Mouse (Mus musculus): ENCODE measurements at regions not wholly inside any gene's neighbourhood (a gene's known extent, or its start where the extent isn't known, plus 50 kb on each side); places are given as distances from the start of the nearest gene placed in this dataset.
"Not testable (repeated sequence)": the region's sequence is repeated elsewhere in the genome, so short reads cannot be mapped to it uniquely, and the experiment has no call there.

- H3K9me3 ChIP-seq: no peaks in the 10 kb centered on the region
- no peaks in the 10 kb centered on the region for H3K27me3 ChIP-seq (replicated peaks)
- H3K4me3 ChIP-seq: no peak overlapping the region
- H3K9ac ChIP-seq: no peak overlapping the region
- H3K36me3 ChIP-seq (replicated peaks): no peaks in the 10 kb centered on the region
- WGBS: 74% methylated on average over 1 of the region's 1 CpGs
- no peak overlapping the region for H3K27ac ChIP-seq
- ATAC-seq (replicated peaks): no peak
- no peaks in the 10 kb centered on the region for H3K4me1 ChIP-seq
- H3K4me2 ChIP-seq: no peak overlapping the region
Observed at GRCm38 (mm10) chr1:149274932-149275331, 686.2 kb downstream of the Pla2g4a start.

GRCm38 (mm10) chr1:149256866-149257265 is 704.2 kb downstream of the Pla2g4a start:
- Histone ChIP-seq H3K4me1 (no peaks in the 10 kb centered on the region), H3K9ac (no peak overlapping the region), H3K4me2 (no peak overlapping the region), H3K9me3 (no peaks in the 10 kb centered on the region), H3K27me3 (replicated peaks) (no peaks in the 10 kb centered on the region), H3K4me3 (no peak overlapping the region), H3K27ac (no peak overlapping the region), H3K36me3 (replicated peaks) (no peaks in the 10 kb centered on the region)
- 55% methylated on average over 3 of the region's 3 CpGs for WGBS
- ATAC-seq (replicated peaks): peak; percentile 45; the same call in 1 of the 2 replicates

DNA sequence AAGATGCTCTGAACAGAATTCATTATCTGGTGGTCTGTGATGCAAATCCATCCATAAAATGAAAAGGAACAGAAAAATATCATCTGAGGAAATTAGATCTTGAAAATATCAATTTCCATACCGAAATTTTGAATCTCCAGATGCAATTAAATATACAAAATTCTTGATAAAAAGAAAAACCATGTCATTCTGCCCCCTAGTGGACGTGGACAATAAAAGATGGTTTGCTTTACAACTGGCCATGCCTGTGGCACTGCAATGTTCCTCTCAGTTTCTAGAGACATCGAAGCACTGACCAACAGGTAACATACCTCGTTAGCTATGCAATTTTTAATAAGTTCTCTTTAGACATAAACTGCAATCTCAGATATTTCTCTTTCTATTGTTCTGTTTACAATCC is 706.9 kb downstream of the Pla2g4a start:
- ATAC-seq (replicated peaks): no peak
- Histone ChIP-seq H3K4me3 (no peak overlapping the region), H3K27ac (no peak overlapping the region), H3K4me1 (no peaks in the 10 kb centered on the region), H3K27me3 (replicated peaks) (no peaks in the 10 kb centered on the region), H3K4me2 (no peak overlapping the region), H3K9me3 (no peaks in the 10 kb centered on the region), H3K36me3 (replicated peaks) (no peaks in the 10 kb centered on the region), H3K9ac (no peak overlapping the region)
- 51% methylated on average over 4 of the region's 4 CpGs for WGBS

DNA sequence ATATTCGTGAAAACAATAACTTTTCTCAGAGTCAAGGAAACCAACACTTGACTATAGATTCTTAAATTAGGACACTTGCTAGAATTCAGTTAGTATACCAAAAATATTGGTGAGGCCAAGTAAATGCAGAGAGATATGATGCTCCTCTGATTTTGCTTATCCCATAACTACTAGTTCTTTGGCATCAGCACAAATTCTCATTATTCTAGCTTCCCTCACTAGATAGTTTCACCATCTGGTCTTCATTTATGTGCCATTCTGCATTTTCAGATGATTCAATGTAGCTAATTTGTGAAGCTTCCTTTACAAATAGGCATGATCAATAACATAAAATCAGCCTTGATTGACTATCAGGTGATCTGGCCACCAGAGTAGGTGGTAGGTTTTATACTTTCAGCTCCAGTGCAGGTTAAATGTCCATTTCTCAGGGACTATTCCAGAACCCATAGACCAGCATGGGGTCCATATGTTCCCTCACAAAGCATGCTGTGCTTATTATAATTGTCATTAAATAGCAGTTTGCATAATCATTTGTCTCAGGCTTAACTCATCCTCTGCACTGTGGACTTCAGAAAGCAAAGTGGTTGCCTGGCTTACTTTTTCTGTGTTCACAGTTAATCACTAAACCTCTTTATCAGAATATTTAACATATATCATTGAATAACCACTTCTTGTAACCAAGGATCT is 722.6 kb downstream of the Pla2g4a start:
- Histone ChIP-seq H3K4me2 (no peak overlapping the region), H3K4me1 (no peaks in the 10 kb centered on the region), H3K9ac (no peak overlapping the region), H3K36me3 (replicated peaks) (no peaks in the 10 kb centered on the region), H3K27ac (no peak overlapping the region), H3K4me3 (no peak overlapping the region), H3K9me3 (no peaks in the 10 kb centered on the region), H3K27me3 (replicated peaks) (no peaks in the 10 kb centered on the region)
- 95% methylated on average over 1 of the region's 1 CpGs for WGBS
- no peak for ATAC-seq (replicated peaks)

DNA sequence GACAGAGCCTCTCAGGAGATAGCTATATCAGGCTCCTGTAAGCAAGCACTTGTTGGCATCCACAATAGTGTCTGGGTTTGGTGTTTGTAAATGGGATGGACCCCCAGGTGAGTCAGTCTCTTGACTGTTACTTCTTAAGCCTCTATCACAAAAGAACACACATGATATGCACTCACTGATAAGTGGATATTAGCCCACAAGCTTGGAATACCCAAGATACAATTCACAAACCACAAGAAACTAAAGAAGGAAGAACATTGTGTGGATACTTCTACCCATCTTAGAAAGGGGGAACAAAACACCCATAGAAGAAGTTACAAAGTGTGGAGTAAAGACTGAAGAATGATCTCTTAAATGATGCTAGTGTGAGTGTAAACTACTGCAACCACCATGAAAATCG is 733.9 kb downstream of the Pla2g4a start:
- not testable (repeated sequence) for ATAC-seq (replicated peaks); H3K4me1 ChIP-seq; H3K4me3 ChIP-seq; H3K27me3 ChIP-seq (replicated peaks); H3K9ac ChIP-seq; H3K4me2 ChIP-seq; H3K36me3 ChIP-seq (replicated peaks); H3K27ac ChIP-seq; H3K9me3 ChIP-seq
- WGBS: 87% methylated on average over 1 of the region's 1 CpGs

GRCm38 (mm10) chr1:149226400-149226799 is 734.7 kb downstream of the Pla2g4a start:
- H3K27ac ChIP-seq: no peak overlapping the region
- H3K4me3 ChIP-seq: no peak overlapping the region
- H3K4me1 ChIP-seq: no peaks in the 10 kb centered on the region
- no peak overlapping the region for H3K4me2 ChIP-seq
- H3K36me3 ChIP-seq (replicated peaks): no peaks in the 10 kb centered on the region
- H3K9ac ChIP-seq: no peak overlapping the region
- no peak for ATAC-seq (replicated peaks)
- no peaks in the 10 kb centered on the region for H3K27me3 ChIP-seq (replicated peaks)
- H3K9me3 ChIP-seq: no peaks in the 10 kb centered on the region

- 92% methylated on average over 1 of the region's 1 CpGs for WGBS
- Histone ChIP-seq H3K27me3 (replicated peaks) (no peaks in the 10 kb centered on the region), H3K4me1 (no peaks in the 10 kb centered on the region), H3K9me3 (no peaks in the 10 kb centered on the region), H3K4me2 (no peak overlapping the region), H3K36me3 (replicated peaks) (no peaks in the 10 kb centered on the region), H3K27ac (no peak overlapping the region), H3K4me3 (no peak overlapping the region), H3K9ac (no peak overlapping the region)
- ATAC-seq (replicated peaks): no peak
Observed at GRCm38 (mm10) chr1:149202631-149203030, 758.5 kb downstream of the Pla2g4a start.

DNA sequence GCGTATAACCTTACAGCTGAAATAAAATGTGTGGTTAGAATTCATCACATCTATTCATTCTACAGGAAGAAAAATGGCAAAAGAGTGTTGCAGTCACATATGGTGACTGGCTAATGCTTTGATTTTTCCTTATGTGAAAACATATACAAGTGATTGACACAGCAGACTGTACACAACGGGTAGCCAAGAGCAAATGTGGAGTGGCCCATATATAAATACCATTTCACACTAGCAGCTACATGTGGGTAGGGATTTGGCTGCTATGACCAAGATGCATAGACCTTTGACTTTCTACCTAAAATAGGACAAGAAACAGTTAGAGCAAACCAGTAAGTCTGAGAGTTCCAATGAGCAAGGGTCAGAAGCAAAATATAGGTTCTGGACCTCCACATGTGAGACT is 761.8 kb downstream of the Pla2g4a start:
- Histone ChIP-seq H3K36me3 (replicated peaks) (no peaks in the 10 kb centered on the region), H3K9me3 (no peaks in the 10 kb centered on the region), H3K27ac (no peak overlapping the region), H3K4me2 (no peak overlapping the region), H3K4me3 (no peak overlapping the region), H3K9ac (no peak overlapping the region), H3K4me1 (no peaks in the 10 kb centered on the region), H3K27me3 (replicated peaks) (no peaks in the 10 kb centered on the region)
- ATAC-seq (replicated peaks): no peak
- WGBS: 86% methylated on average over 2 of the region's 2 CpGs

- Histone ChIP-seq H3K4me2 (no peak overlapping the region), H3K4me3 (no peak overlapping the region), H3K27me3 (replicated peaks) (no peaks in the 10 kb centered on the region), H3K27ac (no peak overlapping the region), H3K36me3 (replicated peaks) (no peaks in the 10 kb centered on the region), H3K4me1 (no peaks in the 10 kb centered on the region), H3K9ac (no peak overlapping the region), H3K9me3 (no peaks in the 10 kb centered on the region)
- 53% methylated on average over 4 of the region's 4 CpGs for WGBS
- no peak for ATAC-seq (replicated peaks)
Observed at GRCm38 (mm10) chr1:149198854-149199253, 762.2 kb downstream of the Pla2g4a start.
